Mouse (Mus musculus): ENCODE measurements around the gene Gm4779. TPM values are rescaled to one million over a fixed set of nuclear protein-coding genes. Genes with fewer than 3 reads are reported as not detected.

The Gm4779 gene
- polyA plus RNA-seq, 1 experiment from 2014 or later = not detected

Other genes with a start within 250 kb of the Gm4779 start
- gene Ogt, start 154.4 kb downstream of the Gm4779 start, polyA plus RNA-seq (2014; fragmentation: Nextera tagmentation; extraction: Ambion mirVana) = 181 and 194 TPM in 2 replicates
- gene Cxcr3, start 60.2 kb downstream of the Gm4779 start, polyA plus RNA-seq (2014; fragmentation: Nextera tagmentation; extraction: Ambion mirVana) = 0.43 and 0.50 TPM in 2 replicates
- 0.30 TPM in 1 of 2 replicates, not detected in the other for gene 8030474K03Rik, start 233 bp upstream of the Gm4779 start, polyA plus RNA-seq (2014; fragmentation: Nextera tagmentation; extraction: Ambion mirVana)
- gene Nhsl2, start 55.0 kb upstream of the Gm4779 start, polyA plus RNA-seq (2014; fragmentation: Nextera tagmentation; extraction: Ambion mirVana) = 13.8 and 14.4 TPM in 2 replicates

Data from intestine, embryonic 14.5 days (tissue).